In the genomic region with DNA sequence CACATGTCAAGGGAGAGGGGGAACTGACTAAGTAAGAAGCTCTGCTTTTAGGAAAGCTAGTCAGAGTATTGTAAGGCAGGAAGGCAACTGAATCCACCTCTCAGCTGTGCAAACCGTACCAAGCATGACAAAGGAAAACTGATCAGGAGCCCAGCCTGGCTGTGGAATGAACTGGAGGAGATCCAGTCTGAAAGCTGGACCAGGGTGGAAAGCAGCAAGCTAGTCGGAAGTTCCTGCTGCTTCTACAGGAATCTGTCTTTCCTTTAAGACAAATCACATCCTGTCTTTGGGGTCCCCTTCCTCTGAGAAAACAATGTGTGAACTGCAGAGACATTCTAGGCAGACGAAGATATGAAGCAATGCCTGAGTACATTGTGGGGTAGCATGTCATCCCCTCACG, we compare ENCODE assay signal across 13 mouse cellular contexts. TPM values are rescaled to one million over a fixed set of nuclear protein-coding genes. Genes with fewer than 3 reads are reported as not detected.
DNase-seq lines count a peak whose midpoint lies in the region; ATAC-seq and TF ChIP-seq lines count a peak whose summit lies in the region.
"Had no signal": no experiment of that assay in that cellular context is flagged by ENCODE, and none has a peak within 500 bp of the region (broad histone marks: within the 10 kb centered on the region; RNA-seq: fewer than 3 reads in every experiment).

No protein-coding gene starts in this region.

- H3K36me3 ChIP-seq in lung, embryonic 16.5 days (ENCODE audit: control insufficient read depth, insufficient read depth, low read length): peaks cover 17% of the 10 kb centered on the region
- H3K36me3 ChIP-seq in heart, embryonic 15.5 days: peaks cover 50% of the 10 kb centered on the region
- peaks cover 37% of the 10 kb centered on the region for H3K36me3 ChIP-seq in kidney, postnatal 0 days (ENCODE audit: insufficient read depth, low read length)
- H3K36me3 ChIP-seq in forebrain, embryonic 11.5 days (ENCODE audit: control insufficient read depth, insufficient read depth, low read length): no peaks in the 10 kb centered on the region; the same call in 1 of the 2 replicates

- no peak overlapping the region for H3K9ac ChIP-seq in lung, embryonic 16.5 days (ENCODE audit: low read length)
- H3K9ac ChIP-seq in heart, embryonic 15.5 days: no peak overlapping the region
- no peak overlapping the region for H3K9ac ChIP-seq in kidney, postnatal 0 days (ENCODE audit: low read depth, low read length)
- no peak overlapping the region for H3K9ac ChIP-seq in forebrain, embryonic 11.5 days (ENCODE audit: low read length)
- H3K9ac ChIP-seq: embryonic facial prominence, embryonic 12.5 days had no signal

- WGBS in lung, embryonic 16.5 days: 56% methylated on average over 4 of the region's 4 CpGs
- WGBS in lung, adult 2 months: 41% methylated on average over 4 of the region's 4 CpGs
- 63% methylated on average over 4 of the region's 4 CpGs for WGBS in heart, embryonic 15.5 days
- 52% methylated on average over 4 of the region's 4 CpGs for WGBS in kidney, postnatal 0 days
- WGBS in forebrain, embryonic 11.5 days: 90% methylated on average over 4 of the region's 4 CpGs

- H3K4me3 ChIP-seq in lung, embryonic 16.5 days (ENCODE audit: low read length): no peak overlapping the region
- no peak overlapping the region for H3K4me3 ChIP-seq in lung, adult 2 months (replicated peaks; ENCODE audit: extremely low read depth, low read depth, low read length)
- no peak overlapping the region for H3K4me3 ChIP-seq in heart, embryonic 15.5 days
- no peak overlapping the region for H3K4me3 ChIP-seq in kidney, postnatal 0 days (replicated peaks; ENCODE audit: low read depth, low read length)
- H3K4me3 ChIP-seq in forebrain, embryonic 11.5 days (ENCODE audit: low read depth, low read length): no peak overlapping the region
- H3K4me3 ChIP-seq: embryonic facial prominence, embryonic 12.5 days; myocyte had no signal

- no peaks in the 10 kb centered on the region for H3K9me3 ChIP-seq in lung, embryonic 16.5 days (ENCODE audit: control insufficient read depth, low read length)
- no peaks in the 10 kb centered on the region for H3K9me3 ChIP-seq in heart, embryonic 15.5 days (replicated peaks)
- H3K9me3 ChIP-seq in kidney, postnatal 0 days (replicated peaks; ENCODE audit: low read length): no peaks in the 10 kb centered on the region
- no peaks in the 10 kb centered on the region for H3K9me3 ChIP-seq in forebrain, embryonic 11.5 days (ENCODE audit: control insufficient read depth, low read length)
- H3K9me3 ChIP-seq: embryonic facial prominence, embryonic 12.5 days had no signal

- TF ChIP-seq CTCF in lung, adult 2 months (IDR thresholded peaks at IDR 0.05; ENCODE audit: insufficient read depth, low read length): no peak
- TF ChIP-seq CTCF in kidney, postnatal 0 days (IDR thresholded peaks at IDR 0.05; ENCODE audit: low read depth): no peak

- ATAC-seq in lung, embryonic 16.5 days (ENCODE audit: low read depth): peak; percentile 36; the same call in 1 of the 2 replicates
- ATAC-seq in heart, embryonic 15.5 days (replicated peaks; ENCODE audit: insufficient number of reproducible peaks, insufficient read depth, low FRiP score, low read depth): 0 out of 2 replicates have a peak, but pooled peaks have one; percentile 22
- ATAC-seq in kidney, postnatal 0 days (replicated peaks; ENCODE audit: low FRiP score, low read depth): no peak
- no peak for ATAC-seq in forebrain, embryonic 11.5 days (replicated peaks; ENCODE audit: low FRiP score)
- ATAC-seq: forebrain, embryonic 14.5 days had no signal

- H3K4me2 ChIP-seq in lung, embryonic 16.5 days (ENCODE audit: low read depth, low read length): no peak overlapping the region
- H3K4me2 ChIP-seq in heart, embryonic 15.5 days: no peak overlapping the region
- H3K4me2 ChIP-seq in kidney, postnatal 0 days (ENCODE audit: low read length): no peak overlapping the region
- H3K4me2 ChIP-seq in forebrain, embryonic 11.5 days (ENCODE audit: low read depth, low read length, severe bottlenecking): no peak overlapping the region
- H3K4me2 ChIP-seq: embryonic facial prominence, embryonic 12.5 days had no signal

- intact Hi-C loops in left cerebral cortex, postnatal 36 days (cut with DNase I): no loop called here

- peak overlapping the region; percentile 76 for H3K27ac ChIP-seq in lung, embryonic 16.5 days (ENCODE audit: low read length)
- H3K27ac ChIP-seq in heart, embryonic 15.5 days: peak overlapping the region; percentile 75
- H3K27ac ChIP-seq in kidney, postnatal 0 days: peak overlapping the region; percentile 66
- H3K27ac ChIP-seq in forebrain, embryonic 11.5 days (ENCODE audit: low read depth, low read length): no peak overlapping the region
- H3K27ac ChIP-seq: embryonic facial prominence, embryonic 12.5 days had no signal

- TF ChIP-seq POLR2A in lung, adult 2 months (IDR thresholded peaks at IDR 0.05; ENCODE audit: borderline replicate concordance, extremely low read depth, low read depth, low read length): no peak

- H3K27me3 ChIP-seq in lung, embryonic 16.5 days (ENCODE audit: control insufficient read depth, insufficient read depth, low read depth, low read length): no peaks in the 10 kb centered on the region
- H3K27me3 ChIP-seq in heart, embryonic 15.5 days: no peaks in the 10 kb centered on the region
- no peaks in the 10 kb centered on the region for H3K27me3 ChIP-seq in kidney, postnatal 0 days (ENCODE audit: insufficient read depth, low read length)
- no peaks in the 10 kb centered on the region for H3K27me3 ChIP-seq in forebrain, embryonic 11.5 days (ENCODE audit: control insufficient read depth, insufficient read depth, low read length)
- H3K27me3 ChIP-seq: embryonic facial prominence, embryonic 12.5 days had no signal

- H3K4me1 ChIP-seq in lung, embryonic 16.5 days (replicated peaks; ENCODE audit: control insufficient read depth, insufficient read depth, low read length): no peaks in the 10 kb centered on the region
- H3K4me1 ChIP-seq in lung, adult 2 months (ENCODE audit: control insufficient read depth, insufficient read depth, low read length): peaks cover 2% of the 10 kb centered on the region; the same call in 1 of the 2 replicates
- peaks cover 2% of the 10 kb centered on the region; the same call in 1 of the 2 replicates for H3K4me1 ChIP-seq in heart, embryonic 15.5 days (replicated peaks)
- no peaks in the 10 kb centered on the region for H3K4me1 ChIP-seq in kidney, postnatal 0 days (replicated peaks; ENCODE audit: insufficient read depth, low read length)
- H3K4me1 ChIP-seq in forebrain, embryonic 11.5 days (replicated peaks; ENCODE audit: control insufficient read depth, insufficient read depth, low read length): no peaks in the 10 kb centered on the region
- H3K4me1 ChIP-seq: embryonic facial prominence, embryonic 12.5 days had no signal

- DNase-seq in lung, adult 2 months: no peak
- DNase-seq in kidney, postnatal 0 days (ENCODE audit: low spot score): peak; percentile 53
- no peak for DNase-seq in left cerebral cortex, postnatal 36 days (ENCODE audit: low spot score in 2 of 2)
- DNase-seq in B cell, adult 2 months: no peak
- no peak for DNase-seq in forebrain, embryonic 11.5 days (ENCODE audit: low spot score)
- DNase-seq: cerebellum, adult 9-11 months; right cerebral cortex, adult 18-20 months; thymus, postnatal 14 days had no signal

RNA-seq across cellular contexts. Expression of a gene that starts 9.8 kb away (rescaled TPM):
- polyA plus RNA-seq in lung, embryonic 16.5 days (2015; fragmentation: Nextera tagmentation; extraction: Ambion mirVana): 53.1 and 54.5 TPM in 2 replicates
- polyA plus RNA-seq in lung, adult 2 months (2012; rRNA removed): 94.3 and 142 TPM in 2 replicates
- 42.3 and 54.6 TPM in 2 replicates for polyA plus RNA-seq in heart, embryonic 15.5 days (2015; fragmentation: Nextera tagmentation; extraction: Ambion mirVana)
- polyA plus RNA-seq in kidney, postnatal 0 days (2015; fragmentation: Nextera tagmentation; extraction: Ambion mirVana): 28.8 and 31.8 TPM in 2 replicates
- 100 to 1,000 TPM in 1 of 2 experiments, 10 to 100 TPM in 1; 82.9 to 103 TPM for total RNA-seq in left cerebral cortex, postnatal 36 days (2021)
- polyA plus RNA-seq in forebrain, embryonic 11.5 days (2014; fragmentation: Nextera tagmentation; extraction: Ambion mirVana): 51.8 and 63.9 TPM in 2 replicates

RNA-seq across cellular contexts. Expression of a gene that starts 33.4 kb away (rescaled TPM):
- 31.2 and 32.8 TPM in 2 replicates for polyA plus RNA-seq in lung, embryonic 16.5 days (2015; fragmentation: Nextera tagmentation; extraction: Ambion mirVana)
- polyA plus RNA-seq in lung, adult 2 months (2012; rRNA removed): 25.6 and 36.4 TPM in 2 replicates
- 25.9 and 30.2 TPM in 2 replicates for polyA plus RNA-seq in heart, embryonic 15.5 days (2015; fragmentation: Nextera tagmentation; extraction: Ambion mirVana)
- polyA plus RNA-seq in kidney, postnatal 0 days (2015; fragmentation: Nextera tagmentation; extraction: Ambion mirVana): 37.8 and 39.1 TPM in 2 replicates
- total RNA-seq in left cerebral cortex, postnatal 36 days (2021): 10 to 100 TPM; 26.9 to 27.5 TPM
- polyA plus RNA-seq in forebrain, embryonic 11.5 days (2014; fragmentation: Nextera tagmentation; extraction: Ambion mirVana): 45.9 and 47.5 TPM in 2 replicates

Comparison
In these comparisons a context has a peak if more than half of its experiments do, and no peak if none do; other contexts are left out.
1. ATAC-seq: peak in lung, embryonic 16.5 days (single experiment) and heart, embryonic 15.5 days (single experiment); none in kidney, postnatal 0 days (single experiment) and forebrain, embryonic 11.5 days (single experiment).